Mouse (Mus musculus): ENCODE measurements at regions not wholly inside any gene's neighbourhood (a gene's known extent, or its start where the extent isn't known, plus 50 kb on each side); places are given as distances from the start of the nearest gene placed in this dataset.
A peak's percentile ranks its signal among the peaks of the same experiment; 100 is the strongest.

DNA sequence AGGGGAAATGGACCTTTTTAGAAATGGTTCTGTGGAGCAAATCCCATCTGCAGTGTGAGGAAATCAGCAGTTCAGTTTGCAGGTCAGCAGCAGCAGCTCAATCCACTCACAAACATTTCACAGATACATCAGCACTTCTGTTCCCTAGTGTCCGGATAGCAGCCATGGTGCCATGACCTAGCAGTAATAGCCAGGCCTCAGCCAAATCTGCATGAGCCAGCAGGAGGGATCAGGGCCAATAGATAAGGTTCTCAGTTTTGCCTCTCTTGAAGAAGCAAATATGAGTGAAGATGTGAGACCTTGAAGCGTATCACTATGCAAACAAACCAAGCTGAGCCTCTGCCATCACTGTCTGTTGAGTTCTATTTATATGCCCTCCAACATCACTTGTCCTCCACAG is 380.7 kb upstream of the Chrm3 start:
- no peak for DNase-seq

GRCm38 (mm10) chr13:10725745-10726171 is 365.1 kb upstream of the Chrm3 start:
- DNase-seq: no peak

- DNase-seq: no peak
Observed at GRCm38 (mm10) chr13:10725335-10725734, 364.7 kb upstream of the Chrm3 start.

DNA sequence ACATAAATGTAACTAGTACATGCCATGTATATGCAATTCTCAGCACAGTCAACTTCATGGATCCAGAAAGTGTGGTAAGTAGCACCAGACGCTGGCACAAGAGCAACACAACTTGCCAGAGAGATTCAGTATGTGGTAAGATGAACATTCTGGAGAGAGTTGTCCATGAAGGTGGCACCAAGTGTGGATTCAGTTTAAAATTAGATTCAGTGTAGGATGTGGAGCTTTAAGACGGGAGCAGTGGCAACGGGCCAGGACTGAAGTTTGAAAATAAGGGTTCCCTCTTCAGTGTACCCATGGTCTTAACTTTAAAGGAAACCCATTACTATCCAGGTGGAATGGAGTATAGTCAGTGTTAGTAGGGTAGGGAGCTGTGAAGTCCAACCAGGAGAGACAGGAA is 360.0 kb upstream of the Chrm3 start:
- no peak for DNase-seq

GRCm38 (mm10) chr13:10711451-10711850 is 350.8 kb upstream of the Chrm3 start:
- no peak for DNase-seq

DNA sequence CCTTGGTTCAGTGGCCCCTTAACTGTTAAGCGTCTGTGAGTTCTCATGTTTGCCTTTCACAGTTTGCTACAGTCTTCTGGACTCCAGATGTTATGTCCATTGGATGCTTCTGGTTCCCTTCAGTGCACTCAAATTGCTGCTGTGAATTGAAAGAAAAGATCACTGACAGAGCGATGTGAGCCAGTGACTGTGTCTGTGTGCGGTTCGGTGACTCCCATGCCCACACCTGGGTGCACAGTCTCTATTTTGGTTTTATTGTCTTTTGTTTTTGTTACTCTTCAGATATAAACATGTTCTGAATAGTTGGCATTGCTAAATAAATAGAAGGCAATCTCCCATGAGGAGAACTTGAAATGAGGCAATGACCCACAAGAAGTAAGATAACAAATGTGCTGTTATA is 350.3 kb upstream of the Chrm3 start:
- DNase-seq: no peak

- DNase-seq: no peak
Observed at GRCm38 (mm10) chr13:10697146-10697545, 336.5 kb upstream of the Chrm3 start.

GRCm38 (mm10) chr13:10696181-10696977 is 335.7 kb upstream of the Chrm3 start:
- peak; percentile 84 to 87 for DNase-seq

DNA sequence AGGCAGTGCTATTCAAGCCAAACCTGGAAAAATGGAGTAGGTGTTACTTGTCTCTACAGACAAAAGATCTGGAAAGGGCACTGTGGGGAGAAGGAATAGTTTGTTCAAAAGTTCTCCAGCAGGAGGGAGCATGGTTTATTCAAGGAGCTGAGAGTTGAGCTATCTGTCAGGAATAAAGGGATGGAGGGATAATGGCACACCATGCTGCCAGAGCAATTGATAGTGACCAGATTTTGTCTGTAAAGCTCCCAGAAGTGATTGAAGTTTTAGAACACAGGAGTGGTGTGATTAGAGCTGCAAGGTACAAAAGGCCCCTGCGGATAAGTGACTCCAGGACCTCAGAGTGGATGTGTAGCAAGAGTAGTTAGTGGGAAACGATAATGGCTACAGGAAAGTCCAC is 330.7 kb upstream of the Chrm3 start:
- no peak for DNase-seq

DNA sequence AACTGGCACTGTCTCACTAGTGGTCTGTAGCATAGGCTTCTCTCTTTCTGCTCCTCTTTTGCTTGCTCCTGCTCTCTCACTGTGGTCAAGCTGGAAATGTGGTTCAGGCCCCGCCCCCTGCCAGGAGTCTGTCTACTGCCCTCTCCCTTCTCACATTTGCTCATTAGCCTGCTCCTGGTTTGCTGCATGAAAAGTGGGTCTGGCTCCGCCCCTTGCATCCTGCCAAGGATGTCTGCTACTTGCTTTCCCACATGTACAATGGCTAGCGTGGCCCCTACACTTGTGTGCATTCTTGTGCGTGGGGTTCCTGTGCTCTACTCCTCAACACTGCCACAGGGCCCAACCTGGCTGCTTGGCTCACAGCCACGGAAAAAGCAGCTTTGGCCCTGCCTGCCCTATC is 326.7 kb upstream of the Chrm3 start:
- peak in 1 of 2 experiments; percentile 30 for DNase-seq

DNA sequence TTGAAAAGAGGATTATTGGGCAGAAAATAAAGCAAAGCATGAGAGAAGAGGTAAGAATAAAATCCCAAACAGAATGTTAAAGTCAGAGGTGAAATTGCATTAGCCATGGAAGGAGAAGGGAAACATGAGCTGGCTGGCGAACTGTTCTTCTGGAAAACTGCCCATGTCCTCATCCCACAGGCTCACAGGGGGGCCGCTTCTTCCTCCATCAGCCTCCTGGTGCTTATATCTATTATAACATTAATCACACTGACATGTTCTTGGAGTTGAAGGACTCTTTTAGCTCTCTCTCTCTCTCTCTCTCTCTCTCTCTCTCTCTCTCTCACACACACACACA is 293.4 kb upstream of the Chrm3 start:
- peak in 1 of 2 experiments; percentile 32 for DNase-seq

GRCm38 (mm10) chr13:10653376-10654085 is 292.9 kb upstream of the Chrm3 start:
- no peak for DNase-seq

DNA sequence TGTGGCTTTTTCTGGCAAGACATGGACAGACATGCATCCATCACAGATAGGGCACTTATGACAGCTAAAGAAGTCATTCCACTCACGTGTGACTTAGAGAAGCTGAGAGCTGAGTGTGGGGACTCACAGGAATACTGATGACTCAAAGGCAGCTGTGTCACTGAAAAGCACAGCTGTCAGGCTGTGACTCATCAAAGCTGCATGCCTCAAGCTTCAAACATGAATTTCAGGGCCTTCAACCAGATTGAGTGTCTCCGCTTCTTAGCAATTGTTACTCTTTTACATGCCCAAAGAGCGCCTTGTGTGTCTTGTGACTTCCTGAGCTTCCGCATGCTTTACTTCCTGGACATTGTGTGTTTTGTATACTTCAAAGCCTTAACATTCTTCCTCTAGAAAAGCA is 276.2 kb upstream of the Chrm3 start:
- DNase-seq: no peak

DNA sequence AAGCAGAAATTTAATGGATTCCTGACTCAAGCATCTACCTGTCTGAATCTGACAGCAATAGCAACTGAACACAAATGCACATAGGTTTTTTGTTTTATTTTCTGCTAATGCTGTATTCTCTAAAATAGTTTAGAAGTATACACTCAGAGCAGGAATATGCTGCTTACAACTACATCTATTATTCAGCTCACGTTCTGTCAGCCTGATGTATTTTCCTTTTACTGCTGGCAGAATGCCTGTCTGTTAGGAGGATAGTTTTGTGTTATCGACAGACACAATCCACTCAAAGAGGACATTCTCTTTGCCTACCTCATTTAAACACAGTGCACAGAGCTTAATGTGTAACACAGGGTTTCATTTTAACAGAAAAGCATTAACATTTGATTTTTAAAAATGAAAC is 269.8 kb upstream of the Chrm3 start:
- no peak for DNase-seq

DNA sequence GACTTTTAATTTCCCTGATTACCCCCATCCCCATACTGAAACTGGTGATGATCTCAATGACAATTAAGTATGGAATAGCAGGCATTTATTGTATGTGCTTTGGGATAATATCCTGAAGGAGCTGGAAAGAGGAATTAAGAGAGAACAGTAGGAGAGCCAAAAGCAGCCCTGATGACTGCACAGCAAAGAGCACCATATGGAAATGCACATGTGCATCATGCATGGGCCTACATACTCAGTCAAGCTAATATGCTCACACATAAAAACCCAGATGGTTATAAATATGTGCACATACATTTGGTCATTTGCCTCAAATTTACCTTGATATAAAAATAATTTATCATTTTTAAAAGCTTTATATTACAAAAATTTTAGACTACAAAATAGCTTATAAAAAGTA is 259.0 kb upstream of the Chrm3 start:
- DNase-seq: no peak

GRCm38 (mm10) chr13:10618421-10618954 is 257.8 kb upstream of the Chrm3 start:
- DNase-seq: no peak

GRCm38 (mm10) chr13:10574951-10575350 is 214.3 kb upstream of the Chrm3 start:
- DNase-seq: no peak

- DNase-seq: no peak
Observed at GRCm38 (mm10) chr13:10566825-10567224, 206.2 kb upstream of the Chrm3 start.

GRCm38 (mm10) chr13:10557559-10557958 is 196.9 kb upstream of the Chrm3 start:
- no peak for DNase-seq

GRCm38 (mm10) chr13:10554595-10554994 is 193.9 kb upstream of the Chrm3 start:
- DNase-seq: no peak

DNA sequence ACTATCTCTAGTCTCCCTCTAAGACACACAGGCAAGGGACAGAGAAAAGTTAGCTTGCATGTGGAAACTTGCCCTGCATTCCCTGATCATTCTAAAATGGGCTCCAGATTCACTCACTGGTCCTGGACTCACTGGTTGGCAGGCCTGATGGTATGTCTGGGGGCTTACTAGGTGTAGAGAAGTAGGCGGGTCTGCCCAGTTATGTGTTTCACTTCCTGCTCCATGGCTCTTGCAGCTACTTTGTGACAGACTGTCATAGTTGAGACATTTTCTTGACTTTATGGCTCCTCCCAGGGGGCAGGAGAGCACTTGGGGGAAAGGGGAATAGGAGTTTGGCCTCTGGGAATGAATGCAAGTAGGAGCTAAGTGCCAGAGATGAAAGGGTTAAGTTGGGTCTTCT is 182.1 kb upstream of the Chrm3 start:
- DNase-seq: no peak

- no peak for DNase-seq
Observed at GRCm38 (mm10) chr13:10540197-10540940, 179.7 kb upstream of the Chrm3 start.

- peak in 1 of 2 experiments; percentile 14 for DNase-seq
Observed at GRCm38 (mm10) chr13:10538927-10539326, 178.3 kb upstream of the Chrm3 start.

Data from kidney, postnatal 25 days (tissue).